Mouse (Mus musculus) right cerebral cortex, adult 18-20 months (tissue): ENCODE measurements at regions not wholly inside any gene's neighbourhood (a gene's known extent, or its start where the extent isn't known, plus 50 kb on each side); places are given as distances from the start of the nearest gene placed in this dataset.

ENCODE experiments used
- DNase-seq: peaks from one replicate; pipeline ENCODE4 v3.0.0; 2022; ENCODE audit warnings: mixed read lengths

GRCm38 (mm10) chr12:94795913-94796615 lies 896.0 kb upstream of the Flrt2 start:
- no peak for DNase-seq

- no peak for DNase-seq
Measured at GRCm38 (mm10) chr12:94804692-94805091, 887.3 kb upstream of the Flrt2 start.

DNA sequence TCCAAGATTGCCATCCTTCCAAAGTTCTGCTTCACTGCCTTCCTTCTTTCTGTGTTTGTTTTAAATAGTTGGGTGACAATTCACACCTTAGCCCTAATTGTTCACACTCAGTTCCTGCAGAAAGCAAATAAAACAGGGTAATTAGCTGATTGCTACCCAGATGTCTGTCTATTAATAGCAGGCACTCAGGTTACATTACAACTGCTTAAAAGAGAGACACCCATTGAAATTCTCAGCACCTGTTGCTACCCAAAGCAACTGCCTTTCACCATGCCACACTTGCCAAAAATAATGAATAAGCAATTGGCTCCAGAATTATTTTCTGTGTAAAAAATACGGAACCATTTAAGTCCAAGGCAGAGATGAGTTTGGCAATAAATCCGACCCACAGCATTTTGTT lies 860.6 kb upstream of the Flrt2 start:
- DNase-seq: no peak

GRCm38 (mm10) chr12:94862720-94863119 lies 829.3 kb upstream of the Flrt2 start:
- no peak for DNase-seq

GRCm38 (mm10) chr12:94910816-94911215 lies 781.2 kb upstream of the Flrt2 start:
- no peak for DNase-seq

GRCm38 (mm10) chr12:94943067-94943466 lies 749.0 kb upstream of the Flrt2 start:
- DNase-seq: no peak
